Mouse (Mus musculus) cerebellum, postnatal 10 days (tissue): Measurements from ENCODE around the gene Tgfbr2.
A peak's percentile ranks its signal among the peaks of the same experiment; 100 is the strongest.

Experiments used
- DNase-seq, 2 experiments: peaks; one replicate each; pipeline ENCODE4 v3.0.0; 2021; ENCODE audit warnings: mixed read lengths in 2 of 2

Gene Tgfbr2

DNA sequence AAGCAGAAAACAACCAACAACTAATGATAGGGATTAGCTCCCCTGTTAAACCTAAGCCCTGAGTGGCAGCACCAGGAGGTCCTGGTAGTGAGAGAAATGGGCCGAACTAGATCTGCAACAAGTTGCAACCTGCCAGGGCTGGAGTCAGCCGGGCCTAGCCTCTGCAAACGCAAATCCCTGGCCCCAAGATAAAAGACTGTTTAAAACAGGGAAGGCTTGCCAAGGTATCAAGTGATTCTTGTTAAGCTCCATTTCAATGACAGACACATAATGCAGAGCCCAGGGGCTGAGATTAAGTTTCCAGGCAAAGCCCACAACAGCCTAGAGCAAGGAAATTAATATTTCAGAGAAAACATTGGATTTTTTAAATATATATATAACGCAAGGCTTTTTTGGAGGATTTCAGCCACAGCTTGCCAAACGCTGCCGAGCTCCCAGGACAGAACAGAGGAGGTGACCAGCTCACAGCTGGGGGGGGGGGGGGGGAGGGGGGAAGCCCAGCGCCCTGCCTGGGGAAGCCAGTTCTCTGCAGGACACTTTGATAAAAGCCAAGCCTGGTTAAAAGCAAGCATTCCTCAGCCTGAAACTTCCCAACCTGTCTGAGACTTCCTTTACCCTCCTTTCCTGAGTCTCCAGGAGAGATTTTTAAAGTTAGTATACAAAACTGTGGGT lies 24.3 kb downstream of the Tgfbr2 start:
- DNase-seq = no peak

DNA sequence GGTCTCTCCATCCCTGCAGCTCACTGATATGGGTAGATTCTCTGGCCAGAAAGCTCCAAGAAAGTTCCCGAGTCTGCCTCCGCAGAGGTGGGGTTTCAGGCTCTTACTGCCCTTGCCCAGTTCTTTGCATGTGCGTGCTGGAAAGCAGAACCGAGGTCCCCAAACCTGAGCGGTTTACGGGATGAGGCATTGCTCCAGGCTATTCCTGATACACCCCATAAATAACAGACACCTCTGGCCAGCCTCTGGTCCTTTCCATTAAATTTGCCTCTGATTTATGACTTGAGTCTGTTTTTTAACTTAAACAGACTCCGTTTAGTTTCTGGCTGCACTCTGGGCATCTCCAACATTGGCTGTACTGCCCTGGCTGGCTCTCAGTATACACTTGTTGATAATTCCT lies 26.4 kb downstream of the Tgfbr2 start:
- DNase-seq = no peak

GRCm38 (mm10) chr9:116146235-116146634 lies 28.9 kb downstream of the Tgfbr2 start:
- DNase-seq = no peak

- no peak for DNase-seq
Measured at GRCm38 (mm10) chr9:116145231-116145641, 29.9 kb downstream of the Tgfbr2 start.

GRCm38 (mm10) chr9:116140422-116140821 lies 34.7 kb downstream of the Tgfbr2 start:
- DNase-seq = no peak

GRCm38 (mm10) chr9:116139549-116139948 lies 35.6 kb downstream of the Tgfbr2 start:
- no peak for DNase-seq

DNA sequence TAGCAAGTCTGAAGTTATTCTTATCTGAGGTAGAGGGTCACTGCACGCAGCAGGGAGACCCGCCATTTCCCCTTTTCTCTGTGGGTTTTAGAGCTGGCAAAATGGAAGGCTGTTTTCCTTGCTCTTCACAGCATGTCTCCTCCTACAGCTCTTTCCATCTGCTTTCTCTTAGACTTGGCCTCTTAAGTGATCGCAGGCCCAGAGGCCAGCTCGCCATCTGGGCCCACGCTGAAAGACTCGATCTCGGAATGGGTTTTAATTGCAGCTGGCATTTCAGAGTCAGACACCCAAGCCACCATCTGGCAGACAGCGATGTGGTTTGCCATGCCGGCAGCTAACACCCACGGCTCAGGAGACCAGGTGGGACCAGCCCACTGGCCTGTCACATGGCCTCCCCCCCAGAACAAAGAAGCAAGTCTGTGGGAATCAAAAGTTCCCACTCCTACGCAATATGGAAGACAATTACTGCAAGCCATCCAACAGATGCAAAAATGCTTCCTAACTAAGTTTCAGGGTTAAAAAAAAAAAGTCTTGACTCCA lies 36.5 kb downstream of the Tgfbr2 start:
- peak; percentile 73 to 85 for DNase-seq

DNA sequence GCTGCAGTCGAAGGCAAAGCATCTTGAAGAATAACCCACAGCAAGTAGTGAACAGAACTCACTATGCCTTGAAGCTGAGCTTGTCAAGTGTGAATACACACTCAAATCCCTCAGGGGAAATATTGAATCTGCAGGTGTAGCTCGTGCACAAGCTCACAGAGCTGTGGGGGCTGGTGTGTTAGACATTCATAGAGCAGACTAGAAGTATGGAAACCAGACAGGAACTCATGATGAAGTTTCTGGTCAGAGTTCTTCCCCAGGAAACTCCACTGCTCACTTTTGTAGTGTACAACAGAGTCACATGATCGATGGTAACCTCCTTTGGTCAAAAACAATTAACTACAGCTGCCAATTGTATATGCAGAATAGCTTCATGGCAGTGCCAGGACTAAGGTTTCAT lies 37.5 kb downstream of the Tgfbr2 start:
- no peak for DNase-seq

- no peak for DNase-seq
Measured at GRCm38 (mm10) chr9:116136811-116137210, 38.3 kb downstream of the Tgfbr2 start.

GRCm38 (mm10) chr9:116136146-116136545 lies 39.0 kb downstream of the Tgfbr2 start:
- peak; percentile 36 to 43 for DNase-seq

GRCm38 (mm10) chr9:116134488-116134887 lies 40.7 kb downstream of the Tgfbr2 start:
- DNase-seq = no peak

DNA sequence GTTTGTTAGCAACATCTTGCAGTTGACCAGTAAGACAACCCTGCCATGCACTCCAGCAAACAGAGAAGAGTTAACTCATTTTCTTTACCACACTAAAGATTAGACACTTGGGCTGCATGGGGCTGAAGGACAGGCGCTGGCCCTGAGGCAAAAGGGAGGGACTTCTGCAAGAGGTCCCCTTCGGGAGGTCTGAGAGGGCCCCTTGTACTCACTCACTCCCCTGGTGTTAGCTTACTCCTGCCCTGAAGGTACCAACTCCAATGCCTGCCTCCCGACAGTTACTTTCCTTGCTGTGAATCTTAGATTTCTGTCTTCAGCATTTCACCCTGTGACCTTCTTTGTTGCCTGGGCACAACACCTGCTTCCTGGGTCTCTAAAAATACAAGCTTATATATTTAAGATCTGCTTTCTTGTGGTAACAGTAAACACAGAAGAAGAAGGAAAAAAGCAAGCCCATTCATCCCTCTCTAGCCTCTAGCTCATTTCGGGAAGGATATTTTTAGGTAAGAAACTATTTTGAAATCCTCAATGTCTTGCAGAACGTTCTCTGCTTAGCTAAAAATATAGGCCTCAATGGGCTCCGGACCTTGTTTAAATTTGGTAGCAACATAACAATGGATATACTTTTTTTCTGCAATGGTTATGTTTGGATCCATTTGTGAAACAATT lies 41.7 kb downstream of the Tgfbr2 start:
- no peak for DNase-seq

GRCm38 (mm10) chr9:116128886-116129285 lies 46.3 kb downstream of the Tgfbr2 start:
- DNase-seq = no peak

DNA sequence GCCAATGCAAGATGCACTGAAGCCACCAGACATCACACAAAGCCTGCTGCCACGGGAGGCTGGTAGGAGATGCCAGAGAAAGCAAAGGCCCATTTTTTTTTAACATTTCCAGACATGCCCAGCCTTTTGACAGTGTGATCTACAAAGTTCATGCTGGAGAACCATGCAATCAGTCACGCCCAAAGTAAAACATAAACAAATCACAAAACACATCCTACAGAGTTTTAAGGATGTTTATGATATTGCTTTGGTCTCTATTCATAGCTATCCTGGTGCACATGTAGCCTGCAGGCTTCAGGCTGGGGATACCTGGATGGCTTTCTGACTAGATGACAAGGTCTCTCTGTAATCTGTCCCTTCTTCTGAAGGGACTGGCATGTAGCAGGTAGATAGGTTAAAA lies 46.8 kb downstream of the Tgfbr2 start:
- no peak for DNase-seq

- no peak for DNase-seq
Measured at GRCm38 (mm10) chr9:116126494-116126893, 48.7 kb downstream of the Tgfbr2 start.

DNA sequence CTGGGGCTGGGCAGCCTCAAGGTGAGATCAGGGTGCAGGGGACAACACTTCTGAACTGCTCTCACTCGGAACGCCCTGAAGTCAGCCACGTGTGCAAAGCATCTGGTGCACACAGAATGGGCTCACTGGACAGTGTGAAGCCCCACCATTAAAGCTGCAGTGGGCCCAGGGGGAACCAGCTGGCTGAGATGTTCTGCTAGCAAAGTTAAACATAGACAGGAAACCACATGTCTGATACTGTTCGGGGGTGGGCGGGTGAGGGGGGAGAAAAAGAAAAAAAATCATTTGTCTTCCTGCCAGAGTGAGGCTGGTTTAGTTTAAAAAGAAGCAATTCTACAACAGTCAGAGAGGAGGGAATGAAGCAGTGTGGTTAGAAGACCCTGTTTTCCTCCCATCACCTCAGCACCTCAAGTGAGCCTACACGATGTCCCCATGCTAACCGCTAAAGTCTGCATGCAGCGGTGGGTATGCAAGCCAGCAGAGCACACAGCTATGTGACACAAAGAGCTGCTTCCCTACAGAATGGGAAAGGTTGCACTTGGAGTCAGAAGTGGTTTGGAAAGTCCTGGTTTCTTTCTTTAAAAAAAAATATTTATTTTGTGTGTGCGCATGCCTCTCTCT lies 52.1 kb downstream of the Tgfbr2 start:
- no peak for DNase-seq

DNA sequence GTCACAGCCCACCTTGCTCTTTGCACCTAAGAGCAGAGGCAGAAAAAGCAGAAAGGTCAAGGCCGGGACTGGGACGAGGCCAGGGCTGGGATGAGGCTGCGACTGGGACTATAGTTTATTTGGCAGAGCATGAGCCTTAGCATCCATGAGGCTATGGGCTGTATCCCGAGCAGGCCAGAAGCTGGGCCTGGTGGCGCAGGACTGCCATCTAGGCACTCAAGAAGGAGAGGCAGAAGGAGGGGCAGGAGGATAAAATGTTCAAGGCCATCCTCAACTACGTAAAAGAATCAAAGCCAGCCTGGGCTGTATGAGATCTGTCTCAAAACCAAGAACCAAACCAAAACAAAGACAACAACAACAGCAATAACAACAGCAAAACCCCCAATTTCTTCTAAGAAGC lies 52.6 kb downstream of the Tgfbr2 start:
- no peak for DNase-seq

DNA sequence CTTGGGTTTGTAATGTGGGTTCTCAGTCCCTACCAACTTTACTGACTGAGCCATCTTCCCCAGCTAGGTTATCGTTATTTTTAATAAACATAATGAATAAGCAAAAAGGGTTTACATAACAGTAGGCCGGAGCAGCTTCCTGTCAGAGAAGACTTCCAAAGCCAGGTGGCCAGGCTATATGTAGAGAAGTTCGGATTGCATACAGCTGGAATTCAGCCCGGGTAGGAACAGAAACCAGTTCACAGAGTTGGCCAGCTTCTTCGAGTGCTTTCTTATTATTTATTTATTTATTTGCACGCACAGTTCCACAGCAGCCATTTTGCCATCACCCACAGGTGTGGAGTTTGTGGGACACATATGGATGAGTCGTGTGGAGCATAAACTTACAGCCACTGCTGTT lies 53.7 kb downstream of the Tgfbr2 start:
- no peak for DNase-seq

DNA sequence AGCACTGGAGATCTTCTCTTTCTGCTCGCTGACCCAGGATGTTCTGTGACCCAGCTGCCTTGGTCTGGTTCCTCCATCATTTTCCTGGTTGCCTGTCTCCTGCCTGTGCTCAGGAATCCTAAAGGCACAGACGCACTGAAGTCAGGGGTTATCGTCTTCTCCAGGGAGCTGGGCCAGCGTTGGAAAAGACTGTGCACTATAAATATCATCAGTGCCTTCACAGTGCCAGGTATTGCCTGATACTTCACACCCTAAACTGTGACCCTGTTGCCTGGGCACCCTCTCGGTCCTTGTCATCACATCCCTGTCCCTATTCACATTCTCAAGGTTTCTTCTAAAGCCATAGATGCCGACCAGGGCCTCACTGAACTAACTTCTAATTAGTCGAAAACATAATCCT lies 55.2 kb downstream of the Tgfbr2 start:
- DNase-seq = no peak

- DNase-seq = no peak
Measured at GRCm38 (mm10) chr9:116118332-116118872, 56.8 kb downstream of the Tgfbr2 start.

DNA sequence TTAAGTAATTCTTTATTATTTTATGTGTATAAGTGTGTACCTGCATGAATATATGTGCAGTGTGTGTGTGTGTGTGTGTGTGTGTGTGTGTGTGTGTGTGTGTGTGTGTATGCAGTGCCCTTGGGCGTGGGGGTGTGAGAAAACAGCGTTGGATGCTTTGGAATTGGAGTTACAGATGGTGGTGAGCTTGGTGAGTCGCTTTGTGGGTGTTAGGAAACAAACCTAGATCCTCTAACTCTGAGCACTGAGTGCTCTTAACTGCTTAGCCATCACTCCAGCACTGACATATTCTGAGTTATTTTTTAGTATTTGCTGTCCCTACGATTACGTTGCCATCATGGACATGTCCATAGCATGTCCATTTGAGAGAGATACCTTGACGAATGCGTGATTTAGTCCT lies 59.3 kb downstream of the Tgfbr2 start:
- no peak for DNase-seq

DNA sequence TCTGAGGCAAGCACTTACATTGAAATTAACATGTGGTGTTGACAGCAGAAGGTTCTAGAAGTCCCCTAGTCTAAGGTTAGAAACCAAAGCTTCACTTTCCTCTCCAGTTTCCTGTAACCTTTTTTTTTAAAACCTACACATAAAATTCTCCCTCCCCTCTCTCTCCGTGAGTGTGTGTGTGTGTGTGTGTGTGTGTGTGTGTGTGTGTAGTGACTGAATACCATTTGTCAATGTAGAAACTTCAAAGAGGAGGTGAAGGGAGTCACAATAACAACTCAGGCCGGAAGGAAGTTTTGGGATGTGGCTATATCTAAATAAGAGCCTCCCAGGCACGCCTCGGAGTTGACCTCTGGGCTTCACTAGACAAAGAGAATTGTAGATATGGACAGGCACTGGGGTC lies 60.8 kb downstream of the Tgfbr2 start:
- no peak for DNase-seq

DNA sequence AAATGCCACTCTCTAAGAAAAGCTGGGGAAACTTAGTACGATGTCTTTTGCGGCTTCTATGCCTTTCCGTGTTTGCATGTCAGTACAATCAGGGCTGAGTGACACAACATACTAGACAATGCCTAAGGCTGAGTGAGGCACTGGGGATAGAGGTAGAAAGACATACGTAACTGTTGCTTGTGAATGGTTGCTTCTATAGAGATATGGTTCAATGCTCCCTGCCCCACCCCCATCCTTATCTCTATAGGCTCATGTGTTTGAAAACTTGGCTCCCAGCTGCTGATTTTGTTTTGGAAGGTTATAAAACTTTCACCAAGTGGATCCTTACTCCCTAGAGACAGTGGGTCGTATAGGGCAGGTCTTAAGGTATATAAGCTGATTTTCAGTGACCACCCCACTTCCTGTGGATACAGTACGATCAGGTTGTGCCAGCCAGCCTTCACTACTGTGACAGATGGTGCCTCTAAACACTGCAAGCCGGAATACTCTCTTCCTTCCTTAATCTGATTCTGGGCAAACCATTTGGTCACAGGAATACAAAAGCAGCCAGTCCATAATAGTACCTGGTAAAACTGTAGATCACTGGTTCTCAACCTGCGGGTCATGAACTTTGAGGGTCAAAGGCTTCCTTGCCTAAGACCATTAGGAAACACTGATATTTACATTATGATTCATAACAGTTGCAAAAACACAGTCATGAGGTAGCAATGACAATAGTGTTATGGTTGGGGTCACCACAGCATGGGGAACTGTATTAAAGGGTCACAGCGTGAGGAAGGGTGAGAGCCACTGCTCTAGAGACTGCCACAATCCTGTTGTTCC lies 63.8 kb downstream of the Tgfbr2 start:
- DNase-seq = peak in 1 of 2 experiments; percentile 26
